Mouse (Mus musculus) B cell, adult 2 months (primary cell): ENCODE results near the gene Npnt.

Experiments used
- DNase-seq, 2 experiments: peaks; one replicate each; pipeline ENCODE4 v3.0.0; 2022

Npnt gene

DNA sequence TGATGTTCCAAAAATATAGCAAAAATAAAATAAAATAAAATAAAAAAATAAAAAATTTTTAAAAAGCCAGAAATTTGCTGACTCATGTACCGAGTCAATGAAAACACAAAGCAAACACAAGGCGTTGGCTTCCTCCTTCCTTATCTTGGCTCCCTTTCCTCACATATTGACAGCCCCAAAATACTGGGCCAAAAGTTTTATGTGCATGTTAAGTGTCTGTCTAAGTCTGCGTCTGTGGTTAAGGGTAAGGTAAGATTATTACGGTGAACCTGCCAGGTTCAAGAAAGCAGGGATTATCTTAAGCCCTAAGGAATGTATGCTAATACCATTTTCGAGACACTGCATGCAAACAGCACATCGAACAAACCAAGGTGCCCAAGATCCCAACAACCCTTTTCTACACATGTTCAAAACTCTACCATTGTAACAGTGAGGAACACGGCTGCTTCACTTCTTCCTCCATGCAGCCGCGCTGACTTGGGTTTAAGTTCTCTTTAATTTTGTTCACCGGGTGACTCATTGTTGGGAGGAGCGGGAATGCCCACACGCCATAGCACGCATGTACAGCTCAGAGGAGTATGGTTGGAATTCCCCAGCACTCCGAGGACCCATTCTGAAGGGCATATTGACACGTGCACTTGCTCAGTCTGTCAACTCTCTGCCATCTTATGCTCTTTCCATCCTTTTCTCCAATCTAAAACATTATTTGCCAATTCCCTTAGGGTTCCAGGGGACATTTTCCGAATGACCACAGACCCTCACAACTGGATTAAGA is 62.8 kb downstream of the Npnt start:
- DNase-seq, result no peak

DNA sequence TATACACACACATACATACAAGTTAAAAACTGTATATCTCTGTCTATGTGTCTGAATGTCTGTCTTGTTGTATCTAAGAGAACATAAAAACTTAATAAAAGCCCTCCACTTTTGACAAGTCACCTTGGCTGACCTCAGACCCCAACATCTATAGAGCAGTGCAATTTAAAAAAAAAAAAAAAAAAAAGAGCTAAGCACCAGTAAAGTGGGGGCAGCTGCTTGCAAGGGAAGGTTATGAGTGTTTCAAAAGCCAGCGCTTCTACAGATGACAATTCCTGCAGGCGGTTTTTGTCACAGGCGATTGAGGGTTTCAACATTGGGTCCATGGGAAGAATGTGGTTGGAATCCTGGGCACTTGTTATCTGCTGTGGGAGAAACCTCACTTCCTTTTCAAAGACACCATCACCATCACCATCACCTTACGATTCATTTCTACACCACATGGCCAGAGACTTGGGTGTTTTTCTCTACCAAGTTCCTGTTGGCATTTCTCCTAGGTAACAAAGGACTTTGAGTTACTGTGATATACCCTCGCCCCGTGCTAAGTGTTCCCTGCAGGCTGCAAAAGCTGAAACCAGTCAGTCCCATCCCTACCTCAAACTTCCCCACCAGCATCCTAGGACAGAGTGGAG is 63.6 kb downstream of the Npnt start:
- no peak for DNase-seq

DNA sequence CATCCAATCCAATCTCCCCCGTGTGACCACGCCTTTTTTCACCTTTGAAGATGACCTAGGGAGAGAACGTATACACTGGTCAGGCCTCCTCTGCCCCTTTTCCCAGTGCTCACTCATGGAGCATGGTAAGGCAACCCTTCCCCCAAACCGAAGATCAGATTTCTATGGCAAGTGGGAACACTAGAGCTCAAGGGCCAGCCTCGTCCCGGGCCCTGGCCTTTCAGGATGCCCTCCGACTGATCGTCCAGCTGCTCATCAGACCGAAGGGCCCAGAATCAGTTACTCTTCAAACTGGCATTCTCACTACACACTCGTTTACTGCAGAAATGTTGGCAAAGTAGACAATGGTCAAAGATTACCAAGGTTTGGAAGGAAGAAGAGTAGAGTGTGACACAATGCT is 65.6 kb downstream of the Npnt start:
- DNase-seq, result no peak

DNA sequence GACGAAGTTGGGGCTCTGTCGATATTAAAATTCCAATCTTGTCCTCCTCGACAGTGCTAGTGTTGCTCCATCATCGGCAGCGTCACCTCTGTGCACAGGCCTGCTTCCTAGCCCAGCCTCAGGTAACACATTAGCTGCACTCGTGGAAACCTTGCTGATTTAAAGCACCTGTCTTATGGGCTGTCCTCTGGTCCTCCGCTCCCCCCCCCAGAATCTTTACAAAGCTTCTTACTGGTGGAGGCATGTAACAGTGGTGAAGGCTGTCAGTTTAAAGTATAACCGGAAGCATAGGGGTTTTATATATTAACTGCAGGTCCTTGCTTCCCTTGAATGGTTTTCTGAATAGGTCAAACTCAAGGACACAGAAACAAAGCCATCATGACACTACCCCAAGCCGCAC is 66.8 kb downstream of the Npnt start:
- DNase-seq, result no peak

DNA sequence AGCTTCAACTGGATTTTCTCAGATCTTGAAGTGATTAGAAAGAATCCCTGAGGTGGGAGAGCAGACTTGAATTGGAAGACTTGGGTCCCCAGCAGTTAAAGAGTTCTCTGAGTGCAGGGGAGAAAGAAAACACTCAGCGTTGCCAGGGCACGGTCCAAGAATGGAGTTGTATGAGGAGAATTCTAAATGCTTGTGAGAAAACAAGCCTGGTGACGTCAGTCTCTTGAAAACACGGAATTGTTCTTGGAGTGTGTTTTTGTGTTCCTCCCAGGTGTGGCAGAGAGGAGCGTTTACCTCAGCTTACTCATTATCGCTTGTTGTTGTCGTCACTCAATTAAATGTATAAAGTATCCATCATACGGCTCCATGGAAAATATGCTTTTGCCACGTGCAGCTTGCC is 69.3 kb downstream of the Npnt start:
- DNase-seq, result no peak

DNA sequence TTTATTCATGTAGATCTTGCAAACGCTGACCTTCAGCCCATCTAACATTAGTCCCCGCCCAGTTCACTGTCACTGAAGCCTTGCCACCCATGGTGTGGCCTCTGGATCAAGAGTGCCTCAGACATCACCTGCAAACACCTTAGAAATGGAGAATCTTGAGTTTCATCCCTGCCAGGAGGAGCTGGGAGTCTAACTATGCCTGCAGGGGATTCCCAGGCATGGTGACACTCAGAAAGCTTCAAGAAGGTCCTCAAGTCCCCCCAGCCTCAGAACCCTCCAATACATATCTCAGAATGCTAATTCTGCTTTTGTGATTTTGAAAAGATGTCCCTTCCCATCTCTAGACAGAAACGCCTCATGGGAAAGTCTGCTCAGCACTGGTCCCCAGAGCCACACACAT is 69.7 kb downstream of the Npnt start:
- no peak for DNase-seq

DNA sequence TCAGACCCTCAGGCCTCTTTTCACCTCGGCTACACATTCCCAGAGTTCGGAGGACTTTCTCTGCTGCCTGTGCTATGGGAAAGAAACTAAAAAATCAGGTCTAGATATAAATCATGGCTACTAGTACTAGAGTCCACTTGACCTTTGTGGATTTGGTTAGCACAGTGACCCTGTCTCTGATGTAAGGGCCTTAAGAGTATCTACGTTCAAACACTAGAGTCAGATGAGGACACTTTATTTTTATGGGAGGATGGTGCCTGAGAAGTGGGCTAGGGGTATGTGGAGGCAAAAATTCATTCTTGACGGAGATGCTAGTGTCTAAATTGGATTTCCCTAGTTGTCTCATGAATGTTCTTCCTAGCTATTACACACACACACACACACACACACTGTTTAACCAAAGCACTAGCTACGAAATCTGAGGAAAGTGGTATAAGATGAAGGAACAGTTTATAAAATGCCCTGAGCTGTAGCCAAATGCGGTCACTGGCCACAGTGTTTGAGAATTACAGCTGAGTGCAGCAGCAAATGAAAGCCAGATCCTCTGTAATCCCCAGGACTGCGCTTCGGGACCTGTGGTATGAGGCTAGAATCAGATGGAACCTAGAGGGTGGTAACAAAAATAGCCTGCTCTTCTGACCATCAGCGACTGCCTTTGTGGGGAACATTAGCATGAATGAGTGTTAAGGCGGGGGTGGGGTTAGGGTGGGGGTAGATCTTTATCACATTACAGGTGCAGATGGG is 73.0 kb downstream of the Npnt start:
- DNase-seq, result no peak

DNA sequence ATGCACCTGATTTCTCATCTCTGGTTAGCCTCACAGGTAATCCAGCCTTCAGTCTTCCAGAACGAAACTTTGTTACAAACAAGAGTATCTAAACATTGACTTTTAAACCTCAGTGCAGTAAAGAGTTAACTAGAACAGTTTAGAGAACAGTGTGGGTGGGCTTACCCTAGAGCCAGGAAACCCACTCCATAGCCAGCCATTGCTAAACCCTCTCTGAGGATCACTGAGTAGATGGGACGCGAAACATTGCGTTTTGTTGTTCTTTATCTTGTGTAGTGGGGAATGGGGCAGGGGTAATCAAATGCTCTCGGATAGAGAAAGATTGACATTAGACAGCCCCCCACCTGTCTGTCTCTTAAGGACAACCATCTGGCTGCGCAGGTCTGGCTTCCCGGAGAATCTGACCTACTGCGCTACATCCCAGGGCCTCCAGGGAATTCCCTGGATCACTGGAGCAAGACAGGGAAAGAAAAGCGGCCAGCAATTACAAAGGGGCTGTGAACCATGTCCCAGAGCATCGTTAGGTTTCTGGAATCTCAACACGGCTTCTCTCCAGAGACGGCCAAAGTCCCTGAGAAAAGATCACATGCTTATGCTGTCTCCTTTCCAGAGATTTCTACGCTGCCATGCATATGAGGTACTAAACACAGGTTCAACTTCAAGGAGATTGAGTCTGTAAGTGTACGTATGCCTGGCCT is 73.9 kb downstream of the Npnt start:
- no peak for DNase-seq

DNA sequence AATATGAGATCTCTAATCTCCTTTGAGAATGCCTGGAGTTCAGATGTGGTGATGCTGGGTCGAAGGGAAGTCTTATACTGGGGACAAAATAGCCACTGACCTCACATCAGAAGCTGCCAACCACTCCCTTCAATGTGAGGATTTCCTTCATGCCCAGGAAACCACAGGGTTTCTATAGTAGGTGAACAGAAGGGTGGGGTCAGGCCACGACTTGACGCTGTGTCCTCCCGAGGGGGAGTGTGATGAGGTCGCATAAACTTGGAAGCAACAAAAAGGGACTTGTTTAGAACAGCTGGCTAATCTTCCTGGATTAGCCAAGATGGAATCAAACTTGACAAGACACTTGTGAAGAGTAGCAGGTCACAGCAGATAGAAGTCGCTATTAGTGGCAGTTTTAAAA is 76.8 kb downstream of the Npnt start:
- DNase-seq, result no peak

DNA sequence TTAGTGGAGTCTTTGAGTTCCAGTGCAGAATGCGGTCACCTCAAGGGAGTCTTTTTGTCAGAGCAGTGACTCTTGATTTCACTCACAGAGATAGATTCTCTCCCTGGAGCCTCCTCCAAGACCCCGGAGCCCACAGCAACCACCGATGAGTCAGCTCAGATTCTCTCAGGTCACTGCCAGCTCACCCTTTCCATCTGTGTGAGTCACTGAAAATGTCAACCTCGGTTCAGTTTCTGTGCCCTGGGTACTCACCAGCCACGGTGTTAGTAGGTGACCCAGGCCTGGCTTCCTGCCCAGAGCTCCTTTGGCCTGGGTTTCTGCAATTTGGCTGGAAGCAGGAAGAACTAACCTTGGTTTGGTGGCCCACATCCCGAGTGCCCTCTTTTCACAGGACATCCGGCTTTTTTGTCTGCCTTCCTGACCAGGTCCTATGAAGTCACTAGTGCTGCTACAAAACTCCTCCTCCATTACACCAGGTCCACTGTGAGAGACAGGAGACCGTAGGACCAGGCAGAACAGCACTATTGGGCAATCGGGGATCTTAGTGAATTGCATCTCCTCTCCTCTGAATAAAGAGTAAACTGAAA is 78.7 kb downstream of the Npnt start:
- no peak for DNase-seq

DNA sequence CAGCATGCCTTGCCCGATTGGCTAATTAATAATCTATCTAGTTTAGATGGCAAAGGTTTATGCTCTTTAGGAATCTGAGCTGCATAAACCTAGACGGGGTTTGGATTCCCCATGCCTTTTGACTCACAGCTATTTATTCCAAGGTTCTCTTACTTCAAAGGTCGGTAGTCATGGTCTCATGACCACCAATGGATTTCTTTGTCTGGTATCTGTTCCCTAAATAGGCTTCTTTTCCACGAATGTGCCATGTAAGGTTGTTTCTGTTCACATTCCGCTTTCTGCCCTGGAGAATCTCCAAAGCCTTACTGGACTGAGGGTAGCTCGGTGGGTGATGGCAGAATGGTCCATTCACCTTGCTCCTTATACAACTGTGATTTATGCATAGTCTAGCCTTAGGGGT is 80.0 kb downstream of the Npnt start:
- DNase-seq, result no peak

DNA sequence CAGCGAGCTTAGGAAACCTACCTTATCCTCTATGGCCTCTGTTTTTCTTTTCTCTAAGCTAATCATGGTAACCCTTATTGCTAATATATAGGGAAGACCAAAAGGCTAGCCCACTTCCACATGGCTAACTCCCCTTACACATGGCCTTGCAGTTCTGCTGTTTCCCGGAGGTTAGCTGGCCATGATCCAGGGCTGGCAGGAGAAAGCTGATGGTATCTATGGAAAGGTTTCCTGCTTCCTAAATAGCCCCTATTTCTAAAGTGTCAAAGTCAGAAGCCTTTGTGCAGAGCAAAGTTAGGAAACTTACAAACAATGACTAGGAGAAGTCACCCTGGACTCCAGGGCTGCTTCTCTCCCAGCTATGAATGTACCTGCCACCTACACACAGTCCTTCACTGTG is 81.3 kb downstream of the Npnt start:
- DNase-seq, result no peak

DNA sequence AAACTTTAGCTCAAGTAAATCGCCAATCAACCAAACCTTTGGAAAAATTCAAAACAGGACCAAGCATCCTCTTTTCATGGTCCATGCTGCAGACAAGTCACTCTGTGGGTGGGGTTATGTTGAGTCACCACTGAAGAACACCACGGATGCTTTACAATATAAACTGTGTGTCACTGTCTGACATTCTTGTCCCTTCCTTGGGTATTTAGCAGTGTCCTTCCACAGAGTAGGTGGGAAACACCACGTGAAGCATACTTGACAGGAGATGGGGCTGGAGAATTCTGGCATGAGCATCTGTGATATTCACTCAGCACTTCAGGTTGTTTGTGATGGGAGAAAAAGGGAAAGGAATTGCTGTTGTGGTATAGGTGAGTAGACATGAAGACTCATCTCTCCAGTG is 83.1 kb downstream of the Npnt start:
- no peak for DNase-seq

DNA sequence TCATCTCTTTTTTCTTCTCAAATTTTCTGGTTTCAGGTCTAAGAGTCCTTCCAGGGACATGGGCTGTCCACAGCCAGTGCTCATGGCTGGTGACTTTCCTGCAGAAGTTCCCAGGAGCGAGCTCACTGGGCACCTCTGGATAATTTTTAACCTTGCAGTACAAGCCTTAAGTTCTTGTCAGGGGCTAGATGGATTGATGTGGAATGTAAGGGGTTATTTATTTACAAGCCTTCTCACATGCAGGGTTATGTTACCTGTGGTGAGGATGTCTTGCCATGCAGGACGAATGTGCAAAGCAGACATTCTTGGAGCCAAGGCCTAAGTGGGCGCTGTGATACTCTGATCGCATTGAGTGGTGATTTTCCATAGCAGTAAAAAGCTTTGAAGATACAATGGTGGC is 84.5 kb downstream of the Npnt start:
- no peak for DNase-seq

DNA sequence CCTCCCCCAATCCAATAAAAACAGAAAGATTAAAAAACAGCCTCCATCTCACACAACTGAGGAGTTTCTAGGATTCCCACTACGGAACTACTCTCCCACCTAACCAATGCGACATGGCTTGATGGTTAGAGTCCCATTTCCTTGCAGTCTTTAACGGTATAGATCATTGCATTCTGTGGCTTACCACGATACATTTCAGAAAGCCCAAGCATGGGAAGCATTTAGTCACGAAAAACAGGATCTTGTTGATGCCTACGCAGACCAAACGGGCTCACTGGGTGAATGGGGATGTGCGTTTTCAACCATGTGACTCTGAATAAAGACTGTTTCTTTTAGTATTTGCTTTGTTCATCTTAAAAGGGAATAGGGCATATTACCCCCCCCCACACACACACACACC is 85.1 kb downstream of the Npnt start:
- DNase-seq, result no peak

DNA sequence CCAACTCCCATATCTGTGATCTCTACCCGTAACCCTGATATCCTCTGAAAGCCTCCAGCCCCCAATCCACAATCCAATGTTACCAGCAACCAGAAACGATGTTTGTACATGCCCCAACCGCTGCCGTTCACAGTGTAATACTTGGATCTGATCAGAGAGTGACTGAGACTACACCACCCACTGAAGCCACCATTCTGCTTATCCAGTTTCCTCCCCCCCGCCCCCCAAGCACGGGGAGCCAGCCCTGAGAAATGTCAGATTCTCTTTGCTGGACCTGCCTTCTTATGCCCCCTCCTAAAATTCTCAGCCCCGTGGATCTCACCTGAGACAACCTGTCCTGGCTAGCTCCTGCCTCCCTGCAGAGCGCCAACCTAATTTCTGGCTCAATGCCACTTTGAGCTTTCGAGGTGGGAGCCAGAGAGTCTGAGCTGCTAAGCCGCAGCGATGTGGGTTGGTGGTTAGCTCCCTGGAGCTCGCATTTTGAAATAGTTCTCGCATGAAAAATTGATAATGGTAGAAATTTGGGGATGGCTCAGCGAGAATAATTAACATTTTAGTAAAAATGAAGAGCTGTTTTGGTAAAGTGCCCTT is 85.7 kb downstream of the Npnt start:
- no peak for DNase-seq

DNA sequence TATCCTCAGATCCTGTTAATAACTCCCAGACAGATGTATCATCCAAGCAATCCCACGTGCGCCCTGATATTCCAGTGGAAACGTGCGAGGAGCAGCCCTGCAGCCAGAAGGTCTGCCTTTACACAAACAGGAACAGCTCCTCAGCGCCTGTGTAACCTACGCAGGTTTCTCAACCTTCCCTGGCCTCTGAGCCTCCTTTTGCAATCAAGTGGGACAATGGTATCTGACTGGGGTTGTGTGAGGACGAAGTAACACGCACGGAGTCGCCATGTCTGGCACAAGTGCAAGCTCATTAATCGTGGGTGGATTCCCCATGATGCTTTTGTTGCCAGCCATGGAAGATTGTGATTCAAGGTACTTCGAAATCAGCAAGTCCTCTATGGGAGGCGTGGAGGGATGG is 86.2 kb downstream of the Npnt start:
- DNase-seq, result no peak

DNA sequence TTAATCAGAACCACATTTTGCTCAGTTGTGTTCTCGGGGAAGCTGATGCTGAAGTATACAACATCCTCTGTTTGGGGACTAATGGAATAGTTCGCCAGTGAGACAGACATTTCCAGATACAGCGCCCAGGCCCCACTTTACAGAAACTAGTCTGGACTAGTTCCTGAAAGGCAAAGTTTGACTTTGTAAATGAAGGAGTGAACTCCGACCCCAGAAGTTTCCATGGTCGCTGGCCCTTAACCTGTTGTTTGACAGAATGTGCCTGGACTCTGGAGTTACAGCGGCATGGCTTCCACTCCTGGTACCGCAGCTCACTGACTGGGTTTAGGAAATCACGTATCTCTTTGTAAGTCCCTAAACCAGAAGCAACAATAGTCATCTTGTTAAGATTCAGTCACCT is 89.3 kb downstream of the Npnt start:
- no peak for DNase-seq

DNA sequence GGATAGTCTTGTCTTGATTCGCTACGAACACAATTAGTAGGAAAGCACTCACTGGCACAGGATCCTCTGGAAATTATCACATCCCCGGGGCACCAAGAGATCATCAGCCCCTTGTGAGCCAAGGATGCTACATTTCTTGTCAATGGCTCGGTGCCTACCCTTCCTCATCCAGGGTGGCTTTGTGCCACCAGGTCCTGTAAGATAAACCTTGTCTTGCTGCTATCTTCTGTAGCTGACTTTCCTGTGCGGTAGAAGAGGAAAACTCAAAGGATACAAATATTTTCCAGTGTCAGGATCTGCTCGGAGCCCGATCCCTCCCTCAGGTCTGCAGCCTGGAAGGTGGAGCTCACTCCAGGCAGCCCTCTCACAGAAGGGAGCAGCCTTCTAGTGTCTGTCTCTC is 90.5 kb downstream of the Npnt start:
- no peak for DNase-seq

DNA sequence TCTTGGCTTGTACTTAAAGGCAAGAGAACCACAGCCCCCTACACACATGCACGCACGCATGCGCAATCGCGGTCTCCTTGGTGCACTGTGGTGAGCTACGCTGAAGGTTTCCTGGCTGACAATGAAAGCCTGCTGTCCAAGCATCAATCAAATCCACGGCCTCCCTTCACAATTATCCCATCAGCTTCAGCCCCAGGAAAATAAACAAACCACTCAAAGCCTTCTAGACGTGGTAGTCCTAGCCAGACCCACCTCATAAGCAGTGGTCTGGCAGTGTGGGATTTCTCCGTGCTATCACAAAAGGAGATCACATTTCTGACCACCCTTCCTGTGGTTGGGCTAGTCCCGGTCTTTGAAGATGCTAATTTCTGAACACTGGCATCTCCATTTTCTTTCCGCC is 91.2 kb downstream of the Npnt start:
- no peak for DNase-seq

DNA sequence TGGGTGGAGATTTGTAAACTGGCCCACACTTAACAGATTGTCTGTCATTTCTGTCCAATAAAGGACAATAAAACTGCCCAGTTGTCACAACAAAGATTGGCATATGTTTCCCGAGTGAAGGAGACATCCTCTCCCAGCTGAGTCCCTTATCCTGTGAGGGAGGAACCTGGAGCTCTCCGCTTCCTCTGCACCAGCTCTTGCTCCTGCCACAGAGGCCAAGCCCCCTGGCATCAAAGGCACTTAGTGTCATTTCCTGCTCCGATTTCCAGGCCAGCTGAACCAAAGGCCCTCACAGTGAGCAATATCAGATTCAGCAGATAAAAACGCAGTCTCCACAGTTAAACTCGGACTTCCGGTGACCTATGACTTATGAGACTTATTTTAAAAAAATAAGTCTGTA is 93.4 kb downstream of the Npnt start:
- DNase-seq, result no peak

DNA sequence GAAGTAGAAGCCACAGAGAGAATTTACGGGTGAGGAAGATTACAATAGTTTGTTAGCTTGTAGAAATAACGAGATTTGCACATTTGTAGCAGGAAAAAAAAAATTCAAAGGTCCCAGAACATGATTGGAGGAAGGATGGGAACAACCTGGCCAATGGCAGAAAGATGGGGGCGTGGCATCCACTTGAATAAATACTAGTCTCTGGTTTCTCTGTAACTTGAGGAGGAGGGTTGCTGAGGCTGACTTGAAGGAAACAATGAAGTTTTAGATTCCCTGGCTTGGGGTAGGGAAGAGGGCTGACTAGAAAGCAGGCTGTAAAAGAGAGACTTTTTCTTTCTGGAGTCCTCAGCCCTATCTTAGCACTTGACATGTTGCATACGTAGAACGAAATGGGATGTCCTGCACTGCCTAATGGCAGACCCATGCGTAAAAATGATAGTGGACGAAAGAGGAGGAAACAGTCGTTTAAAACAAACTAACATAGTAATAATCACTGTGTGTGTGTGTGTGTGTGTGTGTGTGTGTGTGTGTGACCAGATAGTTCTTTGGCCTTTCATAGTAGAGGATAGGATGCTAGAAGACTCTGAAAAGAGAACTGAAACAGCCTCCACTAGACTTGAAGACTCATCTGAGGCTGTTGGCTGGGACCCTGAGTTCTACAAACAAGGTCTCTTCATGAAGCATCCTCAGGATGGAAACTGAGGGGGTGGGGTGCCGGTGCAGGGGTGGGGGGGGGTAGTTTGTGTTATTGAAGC is 94.5 kb downstream of the Npnt start:
- no peak for DNase-seq
